Mouse (Mus musculus): ENCODE measurements around the gene Klrb1b.

GRCm38 (mm10) chr6:128799896-128800270 lies 26.2 kb downstream of the Klrb1b start:
- TF ChIP-seq CTCF (IDR thresholded peaks at IDR 0.05; ENCODE audit: borderline replicate concordance, control insufficient read depth, extremely low read depth, insufficient read depth, low read length, poor library complexity) (no peak), POLR2A (IDR thresholded peaks at IDR 0.05; ENCODE audit: control insufficient read depth, extremely low read depth, insufficient read depth, low read length, poor library complexity) (no peak)

Measured in thymus, adult 2 months (tissue).